Mouse (Mus musculus) G1E (cell line): ENCODE measurements around the gene Zfp92. TPM values are rescaled to one million over a fixed set of nuclear protein-coding genes. Genes with fewer than 3 reads are reported as not detected.

Experiments
- ATAC-seq: 2 replicates; pipeline ENCODE4 v1.8.0; 2016; ENCODE audit warnings: mild to moderate bottlenecking; ENCODE audit not compliant: insufficient number of reproducible peaks, poor library complexity, low FRiP score, severe bottlenecking; ENCODE audit errors: extremely low read depth
- DNase-seq: peaks from one replicate; pipeline ENCODE4 v3.0.0; 2012; ENCODE audit warnings: low spot score
- H3K27me3 ChIP-seq: 2 replicates; pipeline ENCODE4 v1.6.1; 2012; ENCODE audit warnings: mild to moderate bottlenecking, low read length, inconsistent platforms; ENCODE audit not compliant: insufficient read depth
- H3K36me3 ChIP-seq: replicated peaks from 2 replicates; pipeline ENCODE3; 2012; ENCODE audit warnings: mild to moderate bottlenecking, inconsistent platforms
- H3K4me1 ChIP-seq: 2 replicates; pipeline ENCODE4 v1.6.1; 2012; ENCODE audit warnings: low read depth, low read length, inconsistent platforms, mixed read lengths; ENCODE audit not compliant: insufficient read depth
- H3K4me3 ChIP-seq: 2 replicates; pipeline ENCODE4 v1.5.1; 2012; ENCODE audit warnings: low read depth, mild to moderate bottlenecking, inconsistent platforms, low read length, moderate library complexity, mixed read lengths
- H3K9me3 ChIP-seq: replicated peaks from 2 replicates; pipeline ENCODE4 v1.6.1; 2012; ENCODE audit warnings: inconsistent platforms
- CTCF ChIP-seq: IDR thresholded peaks from 2 replicates; pipeline ENCODE4 v1.5.1; 2012; ENCODE audit warnings: low read depth, low read length, inconsistent platforms, mixed read lengths
- GATA1 ChIP-seq: IDR thresholded peaks from 2 replicates; pipeline ENCODE4 v1.6.1; 2012; ENCODE audit warnings: borderline replicate concordance, low read length, inconsistent platforms, mixed read lengths
- GATA2 ChIP-seq: IDR thresholded peaks from 2 replicates; pipeline ENCODE4 v1.6.1; 2012; ENCODE audit warnings: low read depth, low read length, inconsistent platforms, borderline replicate concordance
- POLR2AphosphoS5 ChIP-seq: IDR thresholded peaks from 2 replicates; pipeline ENCODE4 v1.6.1; 2012; ENCODE audit warnings: low read depth, low read length, inconsistent platforms; ENCODE audit not compliant: insufficient replicate concordance
- TAL1 ChIP-seq: conservative IDR thresholded peaks from 2 replicates; pipeline ENCODE4 v1.6.1; 2012; ENCODE audit warnings: low read depth, low read length, inconsistent platforms, mixed read lengths
- polyA plus RNA-seq: library from polyadenylated mRNA; stranded (reverse); fragments of >175 nt; gene quantifications from 2 replicates; pipeline ENCODE4 v1.2.3, GENCODE M21; 2012
- total RNA-seq, 2 experiments: library from RNA; stranded (forward) in 1 of 2; stranded (reverse) in 1 of 2; fragments of 200-1000 nt in 1 of 2; fragments of >200 nt in 1 of 2; fragmentation: Nextera tagmentation in 1 of 2; gene quantifications; 2 replicates each; pipeline ENCODE4 v1.2.3; 2014 to 2017

The Zfp92 gene
- total and polyA plus RNA-seq, 3 experiments = not detected

DNA sequence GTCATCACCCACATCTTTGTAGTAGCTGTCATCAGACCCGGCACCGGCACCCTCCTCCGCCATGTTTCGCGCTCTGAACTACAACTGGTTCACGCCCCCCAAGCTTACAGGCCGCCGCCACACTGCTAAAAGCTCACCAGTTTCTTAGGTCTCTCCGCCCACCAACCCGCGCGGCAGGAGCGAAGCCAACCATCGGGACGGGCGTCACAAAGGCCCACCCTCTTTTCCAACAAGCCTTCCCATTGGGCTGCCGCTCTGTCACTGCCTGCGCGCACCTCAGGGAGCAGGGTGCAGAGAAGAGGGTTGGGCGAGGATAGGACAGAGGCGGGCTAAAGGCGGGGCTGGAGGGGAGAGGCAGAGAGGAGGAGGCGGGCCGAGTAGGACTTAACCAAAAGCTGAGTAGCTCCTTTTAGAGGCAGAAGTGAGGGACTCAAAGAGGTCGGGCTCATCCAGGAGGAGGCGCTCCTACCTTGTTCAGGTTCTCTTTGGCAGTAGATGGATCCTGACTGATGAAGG is 48.0 kb downstream of the Zfp92 start, which contains the start of gene Haus7:
Gene Haus7 (minus strand): TSS at position 168 of the 516 bp plus-strand sequence.
- DNase-seq (peak; percentile 90), ATAC-seq (peak; percentile 99)
- peaks cover 10% of the 10 kb centered on the region for H3K4me1 ChIP-seq
- TF ChIP-seq GATA2 (no peak), GATA1 (no peak), TAL1 (no peak), POLR2AphosphoS5 (no peak), CTCF (0 out of 2 replicates have a peak, but pooled peaks have one; percentile 5)
- peak within 1 kb of the TSS; percentile 72 for H3K4me3 ChIP-seq
- no peaks in the 10 kb centered on the region for H3K27me3 ChIP-seq
- no peaks in the 10 kb centered on the region for H3K9me3 ChIP-seq
- H3K36me3 ChIP-seq = peaks cover 24% of the 10 kb centered on the region

DNA sequence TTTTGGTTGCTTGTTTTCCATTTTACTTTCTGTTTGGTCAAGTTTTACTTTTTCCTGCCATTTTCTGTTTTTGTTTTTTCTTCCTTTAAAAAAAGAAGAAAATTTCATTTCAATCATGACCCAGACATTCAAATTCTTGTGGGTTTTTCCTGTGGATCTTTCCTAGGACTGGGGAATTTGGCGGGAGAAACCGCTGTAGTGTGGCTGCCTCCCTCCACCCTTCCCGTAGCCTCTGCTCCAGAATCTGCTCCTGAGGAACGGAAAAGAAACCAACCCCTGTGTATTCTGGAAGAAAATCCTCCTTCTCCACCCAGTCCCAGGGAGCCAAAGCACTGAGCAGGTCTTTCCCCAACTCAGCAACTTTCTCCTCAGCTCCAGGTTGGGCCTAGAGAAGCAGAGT is 49.9 kb downstream of the Zfp92 start:
- Histone ChIP-seq H3K4me3 (no peak overlapping the region), H3K36me3 (peaks cover 16% of the 10 kb centered on the region), H3K9me3 (no peaks in the 10 kb centered on the region), H3K27me3 (peaks cover 2% of the 10 kb centered on the region; the same call in 1 of the 2 replicates), H3K4me1 (peaks cover 10% of the 10 kb centered on the region)
- ATAC-seq (no peak), DNase-seq (no peak)
- TF ChIP-seq GATA2 = no peak
- no peak for TF ChIP-seq GATA1
- TF ChIP-seq CTCF = no peak
- no peak for TF ChIP-seq TAL1
- TF ChIP-seq POLR2AphosphoS5 = no peak

DNA sequence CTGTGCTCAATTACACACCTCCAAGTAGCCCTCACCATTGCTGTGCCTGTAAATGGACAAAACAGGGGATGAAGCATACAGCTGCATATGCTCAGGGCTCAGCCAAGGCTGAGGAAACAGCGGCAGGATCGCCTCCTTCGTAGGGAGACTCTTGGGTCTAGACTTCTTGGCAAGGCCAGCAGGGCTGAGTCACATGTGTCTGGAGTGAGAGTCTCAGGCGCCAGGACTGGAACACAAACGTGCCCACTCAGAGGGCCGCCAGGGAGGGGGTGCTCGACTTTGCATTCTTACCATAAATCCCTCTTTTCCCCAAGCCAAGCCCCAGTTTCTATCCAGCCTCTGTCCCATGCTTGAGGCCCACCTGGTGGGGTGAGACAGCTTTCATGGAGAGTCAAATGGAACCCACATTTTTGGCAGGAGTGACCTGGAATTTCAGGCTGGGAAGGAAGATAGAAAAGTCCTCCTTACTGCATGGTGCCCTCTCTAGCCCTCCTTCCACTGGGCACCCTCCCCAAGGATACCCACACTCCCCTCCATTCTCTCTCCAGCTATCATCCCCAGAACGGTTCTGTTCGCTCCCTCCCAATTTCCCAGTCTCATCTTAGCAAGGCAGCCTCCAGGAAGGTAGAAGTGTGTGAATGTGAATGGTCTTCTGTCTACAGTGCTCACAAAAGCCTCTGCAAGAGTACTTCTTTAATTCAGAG is 54.7 kb downstream of the Zfp92 start:
- Histone ChIP-seq H3K9me3 (no peaks in the 10 kb centered on the region), H3K27me3 (peaks cover 8% of the 10 kb centered on the region), H3K4me1 (no peaks in the 10 kb centered on the region), H3K36me3 (no peaks in the 10 kb centered on the region), H3K4me3 (no peak overlapping the region)
- TF ChIP-seq GATA2 (no peak), TAL1 (no peak), GATA1 (no peak), POLR2AphosphoS5 (no peak), CTCF (no peak)
- no peak for DNase-seq
- ATAC-seq = no peak

GRCm38 (mm10) chrX:73467446-73468241 is 56.7 kb downstream of the Zfp92 start:
- Histone ChIP-seq H3K27me3 (peaks cover 8% of the 10 kb centered on the region), H3K36me3 (no peaks in the 10 kb centered on the region), H3K4me3 (no peak overlapping the region), H3K9me3 (no peaks in the 10 kb centered on the region), H3K4me1 (no peaks in the 10 kb centered on the region)
- no peak for DNase-seq
- ATAC-seq = no peak
- no peak for TF ChIP-seq POLR2AphosphoS5
- no peak for TF ChIP-seq GATA2
- TF ChIP-seq CTCF = no peak
- no peak for TF ChIP-seq GATA1

DNA sequence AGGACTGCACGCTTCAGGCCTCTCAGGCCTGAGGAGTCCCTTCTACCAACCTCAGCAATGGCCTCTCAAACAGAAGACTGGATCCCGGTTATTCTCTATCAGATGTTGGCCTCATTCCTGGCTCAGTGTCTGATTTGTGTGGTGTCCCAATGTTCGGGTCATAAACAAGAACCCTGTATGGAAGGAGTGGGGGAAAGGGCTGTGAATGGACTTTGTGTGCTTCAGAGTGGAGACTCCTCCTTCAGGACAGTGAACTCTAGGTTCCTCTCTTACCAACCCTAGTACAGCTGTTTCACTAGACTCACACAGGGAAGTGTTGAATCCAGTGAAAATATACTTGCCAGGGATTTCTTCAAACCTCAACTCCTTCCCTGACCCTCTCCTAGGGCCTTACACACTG is 57.4 kb downstream of the Zfp92 start:
- H3K4me3 ChIP-seq = no peak overlapping the region
- H3K9me3 ChIP-seq = no peaks in the 10 kb centered on the region
- H3K4me1 ChIP-seq = no peaks in the 10 kb centered on the region
- H3K36me3 ChIP-seq = no peaks in the 10 kb centered on the region
- DNase-seq (no peak), ATAC-seq (no peak)
- TF ChIP-seq TAL1 (no peak), POLR2AphosphoS5 (no peak), GATA2 (no peak), CTCF (no peak), GATA1 (no peak)
- peaks cover 8% of the 10 kb centered on the region for H3K27me3 ChIP-seq

DNA sequence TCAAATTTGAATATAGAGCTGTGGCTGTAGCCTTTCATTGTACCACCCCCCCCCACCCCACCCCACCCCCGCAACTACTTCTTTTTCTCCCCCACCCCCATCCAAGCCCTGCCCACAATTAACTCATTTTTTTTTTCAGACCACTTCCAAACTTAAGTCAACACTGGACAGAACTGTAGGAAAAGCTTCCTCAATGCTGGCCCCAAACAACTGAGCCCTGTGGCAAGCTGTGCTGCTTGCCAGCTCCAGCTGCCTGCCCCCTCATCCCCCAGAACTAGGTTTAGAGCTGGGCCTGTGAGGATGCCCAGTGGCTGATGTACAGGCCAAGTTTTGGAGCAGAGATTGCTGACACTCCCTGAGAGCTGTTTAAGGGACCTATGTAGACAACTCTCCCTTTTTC is 57.9 kb downstream of the Zfp92 start:
- no peak for DNase-seq
- Histone ChIP-seq H3K4me3 (no peak overlapping the region), H3K4me1 (no peaks in the 10 kb centered on the region), H3K9me3 (no peaks in the 10 kb centered on the region), H3K27me3 (peaks cover 8% of the 10 kb centered on the region), H3K36me3 (no peaks in the 10 kb centered on the region)
- TF ChIP-seq POLR2AphosphoS5 = no peak
- TF ChIP-seq TAL1 = no peak
- no peak for TF ChIP-seq GATA1
- no peak for TF ChIP-seq GATA2
- TF ChIP-seq CTCF = no peak
- no peak for ATAC-seq
